Mouse (Mus musculus): ENCODE measurements around the gene Gstm7.
A peak's percentile ranks its signal among the peaks of the same experiment; 100 is the strongest.
"Not testable (repeated sequence)": the region's sequence is repeated elsewhere in the genome, so short reads cannot be mapped to it uniquely, and the experiment has no call there.

Gstm7 gene

DNA sequence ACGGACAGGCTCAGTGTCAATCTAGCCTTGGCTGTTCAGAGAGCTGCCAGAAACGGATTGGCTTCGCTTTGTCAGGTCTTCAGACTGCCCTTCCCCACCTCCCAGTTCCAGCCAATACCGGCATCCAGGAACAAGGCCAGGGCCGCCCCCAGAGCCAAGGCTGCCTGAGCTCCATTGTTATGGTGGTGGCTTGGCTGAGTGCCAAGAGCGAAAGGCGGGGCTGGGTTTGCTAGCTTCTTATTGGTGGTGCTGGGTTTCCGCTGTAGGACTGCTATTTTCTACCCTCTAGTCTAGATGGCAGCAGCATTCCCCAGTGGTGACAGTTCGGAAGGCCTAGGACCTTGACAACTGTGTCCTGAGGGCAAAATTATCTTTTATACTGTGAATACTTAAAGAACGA is at the start of gene Gstm7:
Gene Gstm7 (minus strand): TSS at position 148 of the 400 bp plus-strand sequence.
- DNase-seq (ENCODE audit: low spot score): peak; percentile 75

DNA sequence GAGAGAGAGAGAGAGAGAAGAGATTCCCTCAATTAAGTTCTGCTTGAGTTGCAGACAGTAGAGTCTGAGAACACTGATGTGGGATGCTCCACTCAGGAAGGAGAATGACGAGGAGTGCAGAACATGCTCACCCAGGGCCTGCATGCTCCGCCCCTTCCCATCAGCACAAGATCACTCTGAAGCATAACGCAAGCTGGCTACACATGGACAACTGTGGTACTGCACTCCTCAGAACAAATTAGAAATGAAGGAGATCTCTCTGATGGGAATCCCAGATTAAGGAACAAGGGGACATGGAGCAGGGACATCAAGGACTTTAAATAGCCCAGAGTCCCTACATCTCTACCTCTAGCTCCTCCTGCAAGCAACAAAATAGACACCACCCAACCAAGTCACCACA is 49.6 kb upstream of the Gstm7 start:
- no peak for DNase-seq (ENCODE audit: low spot score)

DNA sequence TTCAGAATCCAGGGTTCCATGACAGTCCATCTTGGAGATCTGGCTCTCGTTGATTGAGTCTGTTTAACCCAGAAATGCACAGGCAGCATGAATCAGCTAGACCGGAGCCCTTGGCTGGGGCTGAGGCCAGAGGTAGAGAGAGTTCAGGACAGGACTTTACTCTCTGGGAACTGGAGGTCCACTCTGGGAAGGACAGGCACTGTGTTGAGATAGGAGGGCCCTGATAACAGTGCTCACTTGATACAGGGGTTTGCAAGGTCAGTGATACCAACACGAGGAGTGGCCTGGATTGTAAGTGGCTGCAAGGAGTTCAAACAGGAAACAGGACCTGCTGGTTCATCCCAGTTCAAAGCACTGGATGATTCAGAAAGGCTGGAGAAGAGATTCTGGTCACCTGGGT is 46.1 kb upstream of the Gstm7 start:
- DNase-seq (ENCODE audit: low spot score): no peak

DNA sequence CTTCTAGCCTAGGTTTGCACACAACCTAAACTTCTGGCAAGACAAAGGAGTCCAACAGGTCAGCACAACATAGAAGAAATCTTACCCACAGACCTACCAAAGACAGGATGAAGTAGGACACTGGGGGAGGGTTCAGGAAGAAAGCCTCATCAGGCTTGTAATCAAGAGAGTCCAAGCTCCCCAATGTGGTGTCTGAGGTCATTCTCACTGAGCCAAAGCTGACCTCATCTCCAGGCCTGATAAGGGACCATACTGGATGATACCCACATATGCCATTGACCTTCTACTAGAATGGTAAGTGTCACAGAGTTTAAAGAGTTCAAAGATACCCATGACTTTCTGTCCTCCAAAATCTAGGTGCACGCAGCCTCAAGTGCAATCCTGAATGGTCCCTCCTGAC is 42.6 kb upstream of the Gstm7 start:
- no peak for DNase-seq (ENCODE audit: low spot score)

DNA sequence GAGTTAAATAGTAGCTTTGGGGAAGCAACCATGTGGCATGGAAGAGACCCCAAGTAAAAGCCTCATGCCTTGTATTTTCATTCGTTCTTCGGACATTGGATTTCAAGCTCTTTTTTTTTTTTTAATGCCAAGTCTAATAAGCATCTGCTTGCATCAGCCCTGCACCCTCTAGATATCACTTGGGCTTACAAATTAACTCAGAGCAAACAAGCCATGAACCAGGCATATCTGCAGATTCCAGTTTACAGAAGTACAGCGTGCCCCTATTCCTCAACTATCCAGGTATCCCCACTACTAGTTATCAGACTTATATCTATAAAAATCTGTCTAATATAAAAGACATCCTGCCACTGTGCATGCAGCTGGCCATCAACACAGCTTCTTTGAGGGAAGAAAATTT is 40.5 kb upstream of the Gstm7 start:
- DNase-seq (ENCODE audit: low spot score): no peak

DNA sequence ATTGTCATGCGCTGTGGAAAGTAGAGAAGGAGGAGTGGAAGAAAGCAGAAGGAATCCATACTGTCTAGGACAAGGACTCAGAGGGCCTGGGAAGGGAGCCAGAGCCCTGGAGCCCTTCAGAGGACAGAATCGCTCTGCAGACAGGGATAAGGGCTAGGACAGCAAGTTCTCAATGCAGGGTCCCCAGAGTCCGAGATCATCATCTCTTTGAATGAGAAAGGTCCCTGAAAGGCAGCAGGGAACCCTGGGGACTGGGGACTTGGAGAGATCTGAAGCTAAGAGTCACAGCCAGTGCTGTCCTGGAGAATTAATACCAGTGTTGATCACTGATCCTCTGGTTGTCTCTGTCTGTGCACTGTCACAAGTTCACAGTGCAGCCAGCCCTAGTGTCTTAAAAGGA is 39.5 kb upstream of the Gstm7 start:
- DNase-seq (ENCODE audit: low spot score): not testable (repeated sequence)

DNA sequence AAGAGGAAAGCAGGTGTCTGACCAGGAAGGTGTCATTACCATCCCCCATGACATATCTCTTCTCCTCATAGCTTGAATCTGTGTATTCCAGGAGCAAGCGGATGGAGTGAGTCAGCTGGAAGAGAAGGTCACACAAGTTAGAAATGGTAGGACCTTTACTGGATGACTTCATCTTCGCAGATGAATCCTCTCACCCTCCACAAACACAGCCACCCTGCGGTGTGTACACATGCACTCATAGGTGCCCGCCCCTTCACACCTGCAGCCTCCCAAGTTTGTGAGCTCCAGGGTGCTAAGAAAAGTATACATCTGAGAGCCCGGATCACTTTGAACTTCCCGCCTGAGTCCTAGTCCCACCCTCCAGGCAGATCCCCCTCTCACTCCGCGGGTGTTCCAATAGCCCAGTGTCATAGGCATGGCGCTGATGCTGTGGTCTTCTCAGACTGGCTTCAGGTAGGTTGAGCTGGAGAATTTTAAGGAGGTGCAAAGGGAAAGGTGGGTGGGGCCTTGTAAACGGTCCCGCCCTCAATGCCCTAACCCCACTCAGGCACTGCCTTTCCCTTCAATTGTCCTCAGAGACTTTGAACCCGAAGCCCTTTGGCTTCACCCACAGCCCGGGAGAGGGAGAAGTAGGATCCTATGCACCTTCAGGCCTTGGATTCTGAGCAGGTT is 37.2 kb upstream of the Gstm7 start, which contains the start of gene Gstm3:
Gene Gstm3 (minus strand): TSS at position 560 of the 672 bp plus-strand sequence.
- no peak for DNase-seq (ENCODE audit: low spot score)

DNA sequence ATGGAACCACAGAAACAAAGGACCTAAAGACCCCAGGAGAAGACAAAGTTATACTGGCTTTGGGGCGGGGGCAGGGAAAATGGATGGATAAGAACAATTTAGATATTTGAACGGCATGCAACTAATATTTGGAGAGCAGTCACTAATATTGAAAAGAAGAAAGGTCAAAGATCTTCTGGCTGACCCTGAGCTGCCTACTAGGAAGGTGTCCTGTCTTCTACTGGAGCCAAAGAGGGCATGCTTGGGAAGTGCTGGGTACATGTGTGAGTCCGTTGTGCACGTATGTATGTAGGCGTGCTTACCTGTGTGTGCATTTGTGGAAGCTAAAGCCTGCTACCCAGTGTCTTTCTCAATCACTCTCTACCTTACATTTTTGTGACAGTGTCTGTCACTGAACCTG is 35.0 kb upstream of the Gstm7 start:
- no peak for DNase-seq (ENCODE audit: low spot score)

DNA sequence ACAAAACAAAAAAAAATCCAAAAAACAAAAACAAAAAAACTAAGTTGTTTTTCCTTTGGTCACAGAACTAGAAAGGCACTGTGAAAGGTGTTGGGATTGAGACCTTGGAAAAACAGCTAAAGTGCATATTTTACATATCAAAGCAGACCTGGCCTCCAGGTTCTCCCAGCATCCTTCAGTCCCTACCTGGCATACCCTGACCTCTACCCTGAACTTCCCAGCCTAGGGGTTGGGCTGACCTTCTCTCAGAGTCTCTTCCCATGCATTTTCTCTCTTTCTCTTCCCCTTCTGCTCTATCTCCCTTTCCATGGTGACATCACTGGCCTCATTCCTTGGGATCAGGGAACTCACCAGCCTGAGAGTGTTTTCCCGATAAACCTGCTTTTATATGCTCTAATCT is 34.0 kb upstream of the Gstm7 start:
- no peak for DNase-seq (ENCODE audit: low spot score)

DNA sequence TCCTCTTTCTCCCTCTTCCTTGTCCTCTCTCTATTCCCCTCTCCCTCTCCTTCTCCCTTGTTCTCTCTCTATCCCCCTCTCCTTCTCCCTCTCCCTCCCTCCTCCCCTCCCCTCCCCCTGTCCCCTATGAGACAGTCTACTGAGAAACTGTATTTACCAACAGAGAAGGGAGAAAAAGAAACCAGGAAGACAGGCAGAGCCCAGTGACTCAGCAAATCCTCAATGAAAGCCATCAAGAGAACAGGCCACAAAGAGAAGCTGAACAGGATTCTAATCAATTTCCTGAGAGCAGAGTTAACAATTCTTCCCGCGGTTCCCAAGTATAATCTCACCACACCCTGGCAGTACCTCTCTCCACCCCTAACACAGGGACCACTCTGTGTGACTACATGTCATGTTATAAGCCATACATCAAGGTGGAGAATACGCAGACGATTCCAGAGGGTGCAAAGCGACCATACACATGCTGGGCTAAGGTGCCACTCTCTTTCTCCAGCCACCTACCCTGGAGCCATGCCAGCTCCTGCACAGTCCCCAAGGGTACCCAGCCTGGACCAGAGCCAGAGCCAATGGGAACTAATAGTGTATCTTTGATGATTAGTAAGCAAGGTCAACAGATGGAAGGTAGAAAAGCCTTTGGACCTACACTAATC is 33.2 kb upstream of the Gstm7 start:
- peak; percentile 33 for DNase-seq (ENCODE audit: low spot score)

DNA sequence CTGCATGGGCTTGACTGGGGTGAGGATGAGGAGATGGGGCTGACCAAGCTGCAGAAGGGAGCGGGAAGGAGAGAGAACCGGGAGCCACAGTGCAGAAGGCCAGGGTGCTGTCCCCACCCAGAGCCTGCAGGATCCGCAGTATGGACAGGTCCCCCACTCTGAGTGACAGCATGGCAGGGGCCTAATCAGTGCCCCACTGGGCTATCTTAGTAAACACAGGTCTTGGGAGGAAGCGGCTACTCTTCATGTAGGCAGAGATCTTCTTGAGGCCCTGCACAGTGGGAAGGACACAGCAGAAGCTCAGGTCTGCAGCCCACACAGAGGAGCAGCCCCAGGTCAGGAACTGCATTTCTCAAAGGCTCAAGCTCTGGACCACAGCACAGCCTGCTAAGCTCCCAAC is 32.4 kb upstream of the Gstm7 start:
- no peak for DNase-seq (ENCODE audit: low spot score)

DNA sequence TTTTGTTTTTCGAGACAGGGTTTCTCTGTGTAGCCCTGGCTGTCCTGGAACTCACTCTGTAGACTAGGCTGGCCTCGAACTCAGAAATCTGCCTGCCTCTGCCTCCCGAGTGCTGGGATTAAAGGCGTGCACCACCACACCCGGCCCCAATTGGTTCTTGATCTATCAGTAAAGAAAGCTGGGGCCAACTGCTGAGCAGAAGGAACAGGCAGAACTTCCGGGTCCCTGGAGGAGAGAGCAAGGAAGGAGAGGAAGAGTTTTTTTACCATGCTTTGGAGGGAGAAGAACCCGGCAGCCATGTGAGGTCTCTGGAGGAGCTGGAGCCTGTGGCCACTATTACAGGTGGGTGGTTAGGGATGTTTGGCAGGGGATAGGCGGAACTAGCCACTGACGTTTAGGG is 23.6 kb upstream of the Gstm7 start:
- not testable (repeated sequence) for DNase-seq (ENCODE audit: low spot score)

DNA sequence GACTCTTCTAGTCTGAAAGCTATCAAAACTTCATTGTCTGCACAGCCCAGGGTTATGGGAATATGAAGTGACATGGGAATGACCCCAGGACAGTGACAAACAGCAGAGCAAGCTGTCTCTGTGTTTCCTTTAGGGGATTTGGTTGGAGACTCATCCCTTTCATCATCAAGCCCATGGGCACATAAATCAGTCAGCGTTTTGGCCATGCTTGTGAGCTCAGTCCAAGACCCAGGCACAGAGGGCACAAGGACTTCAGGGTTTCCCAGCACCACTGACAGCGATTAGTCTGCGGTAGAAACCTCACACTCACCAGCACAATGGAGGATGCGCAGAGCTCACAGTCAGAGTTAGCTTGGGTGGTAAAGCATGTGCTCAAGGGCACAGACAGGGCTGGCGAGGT is 22.3 kb upstream of the Gstm7 start:
- DNase-seq (ENCODE audit: low spot score): no peak

DNA sequence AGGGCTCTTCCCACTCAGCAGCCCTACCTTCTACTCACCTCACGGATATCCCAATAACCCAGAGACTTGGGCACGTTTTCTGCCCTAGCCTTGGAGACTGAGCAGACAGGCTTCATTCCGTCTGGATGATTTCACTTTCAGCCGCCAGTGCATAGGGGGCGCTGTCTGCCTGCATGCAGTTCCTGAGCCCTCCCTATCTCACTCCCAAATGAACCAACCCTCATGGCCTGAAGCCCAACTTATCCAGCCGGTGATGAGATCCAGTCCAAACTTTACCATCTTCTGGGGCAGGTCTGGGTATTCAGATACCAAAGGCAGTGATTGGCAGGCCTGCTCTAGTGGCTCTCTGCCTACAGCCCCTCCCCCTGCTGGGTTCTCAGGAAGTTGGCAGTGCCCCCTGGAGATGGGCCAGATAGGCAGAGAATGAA is 21.7 kb upstream of the Gstm7 start:
- no peak for DNase-seq (ENCODE audit: low spot score)

DNA sequence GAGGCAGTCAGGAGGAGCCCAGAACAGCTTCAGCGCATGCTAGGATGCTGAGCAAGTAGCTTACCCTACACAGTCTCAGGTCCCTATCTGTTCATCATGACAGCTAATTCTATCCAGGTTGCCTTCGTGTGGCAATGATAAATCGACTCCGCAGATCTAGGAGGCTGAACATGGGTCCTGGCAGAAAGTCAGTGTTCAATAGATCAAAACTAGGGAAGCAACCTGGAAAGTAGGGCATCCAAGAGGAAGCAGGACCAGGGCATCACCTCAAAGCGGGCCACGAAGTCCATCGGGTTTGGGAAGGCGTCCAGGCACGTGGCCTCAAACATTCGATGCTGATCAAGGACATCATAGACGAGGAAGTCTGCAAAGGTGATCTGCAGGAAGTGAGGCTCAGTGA is 18.9 kb upstream of the Gstm7 start:
- no peak for DNase-seq (ENCODE audit: low spot score)

DNA sequence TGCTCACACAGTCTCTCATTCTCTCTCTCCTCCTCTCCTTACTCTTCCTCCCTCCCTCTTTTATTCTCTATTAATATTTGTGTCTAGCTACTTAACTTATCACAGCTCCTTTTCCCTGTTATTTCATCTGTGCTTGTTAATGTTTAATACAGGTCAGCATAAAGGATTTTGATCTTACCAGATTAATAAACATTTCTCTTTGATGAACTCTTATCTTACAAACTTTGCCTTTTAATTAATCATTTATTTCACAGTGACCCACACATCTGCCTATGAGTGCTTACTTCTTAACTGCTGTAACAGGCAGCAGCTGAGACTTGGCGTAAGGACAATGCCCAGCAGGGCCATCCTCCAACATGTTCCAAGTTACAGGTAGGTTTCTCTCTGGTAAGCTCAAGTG is 17.8 kb upstream of the Gstm7 start:
- not testable (repeated sequence) for DNase-seq (ENCODE audit: low spot score)

DNA sequence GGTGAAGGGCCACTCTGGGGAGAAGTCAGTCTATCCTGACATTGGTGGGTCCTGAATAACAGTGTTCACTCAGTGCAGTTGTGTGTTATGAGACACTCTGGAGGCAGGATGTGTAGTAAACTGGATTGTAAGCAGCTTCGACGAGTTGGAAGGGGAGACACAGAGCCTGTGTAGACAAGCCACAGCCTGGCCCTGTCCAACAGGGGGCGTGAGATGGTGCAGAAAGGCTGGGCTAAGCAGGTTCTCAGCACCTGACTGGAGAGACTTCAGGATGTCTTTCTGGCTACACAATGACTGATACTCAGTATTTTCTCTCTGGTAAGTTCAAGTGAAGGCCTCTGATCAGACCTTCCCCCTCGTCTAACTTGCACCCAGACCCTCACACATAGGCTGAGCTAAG is 14.1 kb upstream of the Gstm7 start:
- no peak for DNase-seq (ENCODE audit: low spot score)

DNA sequence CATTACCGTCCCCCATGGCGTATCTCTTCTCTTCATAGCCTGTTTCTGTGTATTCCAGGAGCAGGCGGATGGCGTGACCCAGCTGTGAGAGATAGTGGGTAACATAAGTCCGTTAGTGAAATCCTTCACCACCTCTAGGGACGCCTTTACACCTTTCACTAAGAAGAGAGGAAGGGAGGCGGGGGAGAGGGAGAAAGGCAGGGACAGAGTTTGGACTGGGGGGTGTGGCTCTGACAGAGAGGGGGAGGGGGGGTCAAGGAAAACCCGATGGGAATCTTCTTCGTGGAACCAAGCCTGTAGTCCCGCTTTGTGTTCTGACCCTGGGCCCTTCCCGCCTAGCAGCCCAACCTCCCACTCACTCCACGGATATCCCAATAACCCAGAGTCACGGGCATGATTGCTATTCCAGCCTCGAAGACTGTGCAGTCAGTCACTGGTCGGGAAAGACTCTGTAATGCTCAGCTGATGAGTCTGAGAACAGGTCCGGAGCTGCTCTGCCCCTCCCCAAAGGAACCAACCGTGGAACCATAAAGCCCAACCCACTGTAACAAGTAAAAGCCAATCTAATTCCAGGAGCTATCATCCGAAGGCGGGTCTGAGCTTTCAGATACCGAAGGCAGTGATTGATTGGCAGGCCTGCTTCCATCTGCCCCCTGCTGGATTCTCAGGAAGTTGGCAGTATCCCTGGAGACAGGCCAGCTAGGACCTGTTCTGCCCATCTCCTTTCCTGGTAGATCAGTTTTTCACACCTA is 11.8 kb upstream of the Gstm7 start, which contains the start of gene Gstm6:
Gene Gstm6 (minus strand): TSS at position 511 of the 752 bp plus-strand sequence.
- no peak for DNase-seq (ENCODE audit: low spot score)

DNA sequence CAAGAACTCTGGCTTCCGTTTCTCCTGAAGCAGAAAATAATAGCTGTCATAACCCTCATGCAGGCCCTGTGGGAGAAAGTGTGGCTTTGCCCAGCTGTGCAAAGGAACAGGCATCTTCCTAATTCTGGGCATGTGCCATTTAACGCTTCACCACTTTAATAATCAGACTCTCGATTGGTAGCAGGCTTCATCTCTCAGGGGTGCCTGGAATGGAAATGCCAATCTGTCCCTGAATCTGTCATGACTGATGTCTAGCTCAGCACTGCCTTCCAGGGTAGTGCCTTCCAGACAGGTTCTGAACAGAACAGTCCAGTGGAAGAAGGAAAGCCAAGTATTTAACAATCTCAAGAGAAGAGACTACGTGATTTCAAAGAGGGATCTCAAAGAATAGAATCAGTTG is 9.6 kb upstream of the Gstm7 start:
- no peak for DNase-seq (ENCODE audit: low spot score)

DNA sequence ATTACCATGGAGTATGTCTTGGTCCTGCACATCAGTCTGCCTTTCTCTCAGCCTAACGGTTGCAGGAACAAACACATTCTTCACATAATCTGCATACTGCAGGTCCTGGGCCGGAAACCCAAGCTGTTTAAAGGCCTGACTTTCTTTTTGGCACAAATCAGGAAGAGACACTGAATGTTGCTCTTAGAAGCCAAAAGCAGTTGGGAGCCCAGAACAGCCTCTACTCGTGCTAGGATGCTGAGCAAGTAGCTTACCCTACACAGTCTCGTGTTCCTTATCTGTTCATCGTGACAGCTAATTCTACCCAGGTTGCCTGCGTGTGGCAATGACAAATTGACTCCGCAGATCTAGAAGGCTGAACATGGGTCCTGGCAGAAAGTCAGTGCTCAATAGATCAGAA is 8.9 kb upstream of the Gstm7 start:
- DNase-seq (ENCODE audit: low spot score): no peak

DNA sequence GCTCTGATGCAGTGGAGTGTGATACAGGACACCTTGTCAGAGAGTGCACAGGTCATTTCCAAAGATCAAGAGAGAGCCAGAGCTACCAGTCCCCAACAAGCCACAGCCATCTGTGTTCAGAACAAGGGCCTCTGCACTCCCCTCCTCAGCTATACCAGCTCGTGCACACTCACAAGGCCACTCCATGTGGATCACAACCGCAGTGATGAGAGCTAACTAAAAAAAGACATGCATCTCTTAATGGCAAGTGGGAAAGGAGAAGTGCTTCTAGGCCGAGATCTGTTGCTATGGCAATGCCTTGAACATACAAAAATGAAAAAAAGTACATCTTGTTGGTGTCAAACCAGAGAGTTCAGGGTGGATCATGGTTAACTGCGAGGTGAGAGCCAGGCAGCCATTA is 8.2 kb upstream of the Gstm7 start:
- DNase-seq (ENCODE audit: low spot score): no peak

DNA sequence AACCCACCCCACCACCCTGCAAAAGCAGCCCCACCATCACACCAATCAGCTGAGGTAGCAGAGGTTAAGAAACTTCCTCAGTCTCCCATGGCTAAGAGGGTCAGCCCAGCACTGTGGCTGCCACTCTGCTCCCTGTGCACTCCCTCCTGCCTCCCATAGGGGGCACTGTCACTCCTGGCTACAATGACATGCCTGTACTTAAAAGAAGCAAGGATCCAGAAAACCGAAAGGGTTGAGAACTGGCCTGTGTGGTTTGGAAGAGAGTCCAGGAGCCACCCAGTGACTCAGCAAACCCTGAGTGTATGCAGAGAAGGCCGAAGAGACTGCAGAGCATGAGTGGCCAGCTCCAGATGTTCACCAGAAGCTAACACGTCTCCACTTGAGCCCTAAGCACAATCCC is 7.8 kb upstream of the Gstm7 start:
- peak; percentile 33 for DNase-seq (ENCODE audit: low spot score)

DNA sequence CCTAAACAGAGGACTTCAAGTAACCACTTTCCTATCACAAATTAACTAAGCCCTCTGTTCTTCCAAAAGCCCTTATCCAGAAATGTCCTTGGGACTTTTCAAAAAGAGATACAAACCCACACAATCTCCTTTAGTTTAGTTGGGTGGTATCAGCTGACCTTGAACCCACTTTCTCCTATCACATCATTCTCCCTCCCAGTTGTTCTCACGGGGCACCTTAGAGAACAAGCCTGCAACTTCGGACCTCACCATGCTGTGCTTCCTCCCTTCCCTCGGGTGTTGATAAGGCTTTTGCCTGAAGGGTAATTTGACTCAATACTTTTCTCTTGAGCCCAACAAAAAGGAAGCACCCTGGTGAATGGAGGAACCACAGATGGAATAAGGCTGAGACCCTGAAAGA is 4.3 kb upstream of the Gstm7 start:
- DNase-seq (ENCODE audit: low spot score): no peak
